Mouse (Mus musculus) activated CD4-positive, CD25-positive, alpha-beta regulatory T cell (primary cell): Measurements from ENCODE around the gene Selenof. TPM values are rescaled to one million over a fixed set of nuclear protein-coding genes. Genes with fewer than 3 reads are reported as not detected.

Source experiments
- polyA plus RNA-seq, 2 experiments: library from polyadenylated mRNA; unstranded; fragments of 100-300 nt; shearing (Covaris generic); gene quantifications; one replicate each; pipeline ENCODE4 v1.2.1; 2017

Selenof gene
- 100 to 1,000 TPM; 381 to 410 TPM for polyA plus RNA-seq

GRCm38 (mm10) chr3:144570047-144570815 is at the start of gene Selenof, which contains the start of gene Hs2st1:
TSS of gene Selenof (plus strand) at chr3:144570304.
TSS of gene Hs2st1 (minus strand) at chr3:144570181.

Other genes starting within 250 kb of the Selenof start
- gene Hs2st1, start 123 bp upstream of the Selenof start, polyA plus RNA-seq = 10 to 100 TPM in 1 of 2 experiments, 1 to 10 TPM in 1; 9.0 to 10.9 TPM
- gene Sh3glb1, start 150.0 kb downstream of the Selenof start, polyA plus RNA-seq = 100 to 1,000 TPM; 191 to 196 TPM
- gene Clca3a1, start 190.7 kb downstream of the Selenof start, polyA plus RNA-seq = not detected
- under 1 TPM in 1 of 2 experiments, not detected in 1; 0.15 TPM for gene Clca3a2, start 249.2 kb downstream of the Selenof start, polyA plus RNA-seq